Mouse (Mus musculus): ENCODE results near the gene Cwc27. TPM values are rescaled to one million over a fixed set of nuclear protein-coding genes. Genes with fewer than 3 reads are reported as not detected.

The Cwc27 gene
- polyA plus RNA-seq, 1 experiment: 15.9 TPM

DNA sequence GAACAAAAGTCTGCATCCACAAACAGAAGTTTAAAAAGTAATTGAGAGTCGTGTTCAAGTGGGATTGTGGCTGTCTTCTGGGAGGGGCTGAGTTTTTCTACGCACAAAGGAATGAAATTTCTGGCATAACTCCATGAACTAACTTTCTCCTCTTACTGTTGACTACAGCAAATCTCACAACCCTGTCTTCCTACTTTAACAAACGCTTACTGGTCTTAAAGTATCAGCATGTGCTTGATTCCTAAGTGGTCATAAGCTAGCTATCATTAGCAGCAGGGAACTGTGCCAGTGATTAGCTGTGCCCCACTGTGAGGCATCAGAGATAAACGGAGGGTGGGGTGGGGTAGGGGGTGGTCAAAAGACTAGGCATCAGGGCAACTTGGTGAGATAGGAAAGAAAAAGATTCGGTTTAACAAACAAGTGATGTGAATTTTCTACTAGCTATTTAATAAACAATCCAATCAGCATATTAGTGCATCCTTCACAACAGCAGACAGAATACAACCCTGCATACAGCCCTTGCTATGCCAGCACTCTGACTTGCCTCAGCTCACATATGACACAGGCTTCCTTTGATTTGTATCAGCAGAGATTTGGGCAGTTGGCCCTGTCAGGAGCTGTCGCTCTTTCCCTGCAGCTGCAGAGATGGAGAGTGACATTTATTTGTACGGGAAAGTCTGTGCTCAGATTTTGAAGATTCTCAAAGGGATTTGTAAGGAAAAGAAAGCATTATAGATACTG lies 184.3 kb downstream of the Cwc27 start:
- Histone ChIP-seq H3K27ac (ENCODE audit: insufficient read depth, low read depth, low read length) (no peak overlapping the region), H3K4me1 (ENCODE audit: control insufficient read depth, insufficient read depth, low read length) (no peaks in the 10 kb centered on the region), H3K4me3 (ENCODE audit: insufficient read depth, low read length) (no peak overlapping the region)
- no peak for TF ChIP-seq CTCF (IDR thresholded peaks at IDR 0.05; ENCODE audit: low read depth, low read length)
- no peak for TF ChIP-seq POLR2A (IDR thresholded peaks at IDR 0.05; ENCODE audit: borderline replicate concordance, low read depth, low read length)

DNA sequence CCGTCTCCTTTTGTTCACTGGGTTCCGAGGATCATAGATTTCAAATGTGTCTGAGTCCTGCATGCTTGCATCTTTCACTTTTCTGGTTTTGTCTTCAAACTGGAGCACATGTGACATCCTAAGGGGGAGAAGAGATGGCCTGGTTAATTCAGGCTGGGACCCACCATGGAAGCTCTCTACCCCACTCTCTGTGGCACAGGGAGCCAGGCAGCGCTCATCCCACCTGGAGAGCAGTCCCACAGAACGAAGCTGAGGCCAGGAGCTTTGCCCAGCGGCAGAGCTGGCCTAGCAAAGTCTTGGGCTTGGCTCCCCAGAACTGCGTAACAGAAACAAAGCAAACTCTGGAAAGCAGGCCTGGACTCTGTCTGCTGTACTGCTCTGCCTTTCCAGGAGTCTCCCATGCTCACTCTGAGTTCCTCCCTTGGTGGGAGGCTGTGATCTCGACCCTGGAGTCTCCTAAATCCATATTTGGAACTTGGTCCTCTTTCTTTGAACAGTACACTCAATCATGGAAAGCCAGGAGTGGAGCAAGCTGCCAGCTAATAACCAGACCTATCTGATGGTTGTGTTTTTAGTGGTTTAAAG lies 185.2 kb downstream of the Cwc27 start:
- no peak overlapping the region for H3K27ac ChIP-seq (ENCODE audit: insufficient read depth, low read depth, low read length)

GRCm38 (mm10) chr13:104630808-104631207 lies 186.1 kb downstream of the Cwc27 start:
- Histone ChIP-seq H3K4me1 (ENCODE audit: control insufficient read depth, insufficient read depth, low read length) (no peaks in the 10 kb centered on the region), H3K4me3 (ENCODE audit: insufficient read depth, low read length) (no peak overlapping the region), H3K27ac (ENCODE audit: insufficient read depth, low read depth, low read length) (no peak overlapping the region)
- TF ChIP-seq POLR2A (IDR thresholded peaks at IDR 0.05; ENCODE audit: borderline replicate concordance, low read depth, low read length) (no peak), CTCF (IDR thresholded peaks at IDR 0.05; ENCODE audit: low read depth, low read length) (no peak)

More for the DNA sequence above, 185.2 kb downstream of the Cwc27 start:
- Histone ChIP-seq H3K4me3 (ENCODE audit: insufficient read depth, low read length) (no peak overlapping the region), H3K4me1 (ENCODE audit: control insufficient read depth, insufficient read depth, low read length) (no peaks in the 10 kb centered on the region)
- TF ChIP-seq POLR2A (IDR thresholded peaks at IDR 0.05; ENCODE audit: borderline replicate concordance, low read depth, low read length): no peak
- no peak for TF ChIP-seq CTCF (IDR thresholded peaks at IDR 0.05; ENCODE audit: low read depth, low read length)

- no peaks in the 10 kb centered on the region for H3K4me1 ChIP-seq (ENCODE audit: control insufficient read depth, insufficient read depth, low read length)
- H3K4me3 ChIP-seq (ENCODE audit: insufficient read depth, low read length): no peak overlapping the region
- H3K27ac ChIP-seq (ENCODE audit: insufficient read depth, low read depth, low read length): no peak overlapping the region
- TF ChIP-seq POLR2A (IDR thresholded peaks at IDR 0.05; ENCODE audit: borderline replicate concordance, low read depth, low read length) (no peak), CTCF (IDR thresholded peaks at IDR 0.05; ENCODE audit: low read depth, low read length) (no peak)
These were observed 187.3 kb downstream of the Cwc27 start for GRCm38 (mm10) chr13:104629621-104630020.

GRCm38 (mm10) chr13:104628019-104628418 lies 188.9 kb downstream of the Cwc27 start:
- H3K4me1 ChIP-seq (ENCODE audit: control insufficient read depth, insufficient read depth, low read length): no peaks in the 10 kb centered on the region
- no peak for TF ChIP-seq CTCF (IDR thresholded peaks at IDR 0.05; ENCODE audit: low read depth, low read length)
- no peak for TF ChIP-seq POLR2A (IDR thresholded peaks at IDR 0.05; ENCODE audit: borderline replicate concordance, low read depth, low read length)
- no peak overlapping the region for H3K4me3 ChIP-seq (ENCODE audit: insufficient read depth, low read length)
- H3K27ac ChIP-seq (ENCODE audit: insufficient read depth, low read depth, low read length): no peak overlapping the region

- Histone ChIP-seq H3K27ac (ENCODE audit: insufficient read depth, low read depth, low read length) (no peak overlapping the region), H3K4me1 (ENCODE audit: control insufficient read depth, insufficient read depth, low read length) (no peaks in the 10 kb centered on the region), H3K4me3 (ENCODE audit: insufficient read depth, low read length) (no peak overlapping the region)
- TF ChIP-seq CTCF (IDR thresholded peaks at IDR 0.05; ENCODE audit: low read depth, low read length): no peak
These were observed 189.6 kb downstream of the Cwc27 start for GRCm38 (mm10) chr13:104627169-104627909.

DNA sequence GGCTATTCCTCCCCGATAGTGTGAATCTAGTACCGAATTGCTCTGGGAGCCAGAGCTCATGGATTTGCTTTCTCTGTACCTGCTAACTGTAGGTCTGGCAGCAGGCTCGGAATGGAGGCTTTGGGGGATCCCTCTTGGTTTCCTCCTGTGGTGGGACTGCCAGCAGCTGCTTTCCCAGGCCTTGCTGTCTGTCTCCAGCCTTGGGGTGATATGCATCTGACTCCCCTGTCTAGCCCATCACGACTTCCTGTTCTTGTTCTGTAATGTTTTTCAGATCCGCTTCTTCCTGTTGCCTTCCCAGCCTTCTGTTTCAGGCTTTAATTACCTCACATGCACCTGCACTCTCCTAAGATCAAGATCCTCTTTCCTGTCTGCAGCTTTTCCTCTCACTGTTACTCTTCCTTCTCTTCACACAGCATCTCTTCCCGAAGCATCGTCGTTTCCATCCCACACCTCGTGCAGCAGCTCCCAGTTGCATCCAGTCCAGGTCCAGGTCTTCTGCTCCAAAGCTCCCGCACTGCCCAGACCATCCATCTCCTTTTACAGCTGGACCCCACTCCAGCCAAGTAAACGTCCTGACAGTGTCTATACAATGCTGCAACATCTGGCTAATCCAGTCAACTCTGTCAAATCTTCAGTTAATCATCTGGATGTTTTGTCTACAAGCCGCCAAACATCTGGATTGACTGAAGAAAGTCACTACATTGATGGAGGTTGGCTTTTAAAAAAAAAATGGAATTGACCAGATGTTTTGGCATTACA lies 193.6 kb downstream of the Cwc27 start:
- no peak overlapping the region for H3K27ac ChIP-seq (ENCODE audit: insufficient read depth, low read depth, low read length)
- TF ChIP-seq POLR2A (IDR thresholded peaks at IDR 0.05; ENCODE audit: borderline replicate concordance, low read depth, low read length): no peak
- TF ChIP-seq CTCF (IDR thresholded peaks at IDR 0.05; ENCODE audit: low read depth, low read length): no peak

DNA sequence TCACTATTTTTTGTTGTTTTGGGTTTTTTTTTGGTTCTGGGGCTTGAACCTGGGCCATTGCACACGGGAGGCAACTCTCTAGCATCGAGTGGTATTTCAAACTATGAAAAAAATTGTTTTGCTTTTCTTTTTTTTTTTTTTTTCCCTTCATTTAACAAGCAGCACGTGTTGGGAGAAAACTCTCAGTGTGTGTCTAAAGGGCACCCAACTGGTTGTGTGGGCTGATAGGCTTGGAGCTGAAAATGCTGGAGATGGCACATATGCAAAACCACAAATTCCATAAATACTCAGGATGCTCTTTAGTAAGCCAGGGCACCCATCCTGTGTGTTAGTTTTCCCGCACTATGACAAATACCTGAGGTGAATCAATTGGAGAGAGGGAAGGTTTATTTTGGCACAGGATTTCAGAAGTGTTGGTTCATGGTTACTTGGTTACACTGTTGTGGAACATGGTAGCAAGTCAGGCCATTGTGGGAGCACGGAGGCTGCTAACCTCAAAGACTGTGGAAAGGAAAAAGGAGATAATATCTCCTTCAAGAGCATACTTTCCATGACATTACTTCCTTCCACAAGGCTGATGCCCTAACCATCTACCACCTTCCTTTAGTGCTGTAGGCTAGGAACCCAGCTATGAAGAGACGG lies 194.7 kb downstream of the Cwc27 start:
- Histone ChIP-seq H3K4me1 (ENCODE audit: control insufficient read depth, insufficient read depth, low read length) (no peaks in the 10 kb centered on the region), H3K27ac (ENCODE audit: insufficient read depth, low read depth, low read length) (no peak overlapping the region), H3K4me3 (ENCODE audit: insufficient read depth, low read length) (no peak overlapping the region)
- TF ChIP-seq POLR2A (IDR thresholded peaks at IDR 0.05; ENCODE audit: borderline replicate concordance, low read depth, low read length) (no peak), CTCF (IDR thresholded peaks at IDR 0.05; ENCODE audit: low read depth, low read length) (no peak)

More for the DNA sequence above, 193.6 kb downstream of the Cwc27 start:
- H3K4me1 ChIP-seq (ENCODE audit: control insufficient read depth, insufficient read depth, low read length): no peaks in the 10 kb centered on the region
- no peak overlapping the region for H3K4me3 ChIP-seq (ENCODE audit: insufficient read depth, low read length)

DNA sequence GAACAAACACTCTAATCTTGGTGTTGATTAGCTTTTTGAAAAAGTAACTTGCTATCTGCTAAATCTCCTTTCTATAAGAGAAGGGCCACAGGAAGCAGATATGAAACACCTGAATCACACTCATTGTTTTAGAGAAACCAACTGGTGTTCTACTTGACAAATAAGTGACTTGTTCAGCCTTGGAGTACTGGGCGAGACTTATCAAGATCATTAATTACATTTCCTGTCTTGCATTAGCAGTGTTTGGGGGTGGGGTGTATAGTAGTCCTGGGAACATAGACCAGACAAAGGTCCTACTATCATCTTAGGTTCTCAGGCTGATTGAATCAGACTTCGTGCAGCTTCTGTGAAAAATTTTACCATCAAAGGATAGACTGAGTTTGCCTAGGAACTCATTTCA lies 196.5 kb downstream of the Cwc27 start:
- H3K4me1 ChIP-seq (ENCODE audit: control insufficient read depth, insufficient read depth, low read length): no peaks in the 10 kb centered on the region
- TF ChIP-seq POLR2A (IDR thresholded peaks at IDR 0.05; ENCODE audit: borderline replicate concordance, low read depth, low read length): no peak
- TF ChIP-seq CTCF (IDR thresholded peaks at IDR 0.05; ENCODE audit: low read depth, low read length): no peak
- H3K4me3 ChIP-seq (ENCODE audit: insufficient read depth, low read length): no peak overlapping the region
- no peak overlapping the region for H3K27ac ChIP-seq (ENCODE audit: insufficient read depth, low read depth, low read length)
